Mouse (Mus musculus) G1E (cell line): ENCODE data around the gene Irs1.

Experiments
- GATA1 ChIP-seq: IDR thresholded peaks from 2 replicates; pipeline ENCODE4 v1.6.1; 2012; ENCODE audit warnings: borderline replicate concordance, low read length, inconsistent platforms, mixed read lengths
- TAL1 ChIP-seq: conservative IDR thresholded peaks from 2 replicates; pipeline ENCODE4 v1.6.1; 2012; ENCODE audit warnings: low read depth, low read length, inconsistent platforms, mixed read lengths

- TF ChIP-seq GATA1 (no peak), TAL1 (no peak)
Observed at GRCm38 (mm10) chr1:82183913-82184442, 107.2 kb downstream of the Irs1 start.
